Mouse (Mus musculus) gastrocnemius, postnatal 14 days (tissue): ENCODE measurements around the gene Ppm1e. TPM values are rescaled to one million over a fixed set of nuclear protein-coding genes. Genes with fewer than 3 reads are reported as not detected.
"Not testable (repeated sequence)": the region's sequence is repeated elsewhere in the genome, so short reads cannot be mapped to it uniquely, and the experiment has no call there.

Source experiments
- DNase-seq: peaks from one replicate; pipeline ENCODE4 v3.0.0; 2021; ENCODE audit warnings: mixed read lengths
- intact Hi-C: fragments of 180-260 bp; cut with DNase I; formaldehyde crosslinking; loops from one replicate; pipeline ENCODE4 v1.15.1; 2025; ENCODE audit warnings: low total_unique reads
- total RNA-seq, 2 experiments: library from RNA; stranded (reverse); gene quantifications; 2 replicates each; pipeline ENCODE4 v1.2.3; 2021

The Ppm1e gene
- total RNA-seq, 2 experiments from 2014 or later, result 0.75 to 0.76 TPM

DNA sequence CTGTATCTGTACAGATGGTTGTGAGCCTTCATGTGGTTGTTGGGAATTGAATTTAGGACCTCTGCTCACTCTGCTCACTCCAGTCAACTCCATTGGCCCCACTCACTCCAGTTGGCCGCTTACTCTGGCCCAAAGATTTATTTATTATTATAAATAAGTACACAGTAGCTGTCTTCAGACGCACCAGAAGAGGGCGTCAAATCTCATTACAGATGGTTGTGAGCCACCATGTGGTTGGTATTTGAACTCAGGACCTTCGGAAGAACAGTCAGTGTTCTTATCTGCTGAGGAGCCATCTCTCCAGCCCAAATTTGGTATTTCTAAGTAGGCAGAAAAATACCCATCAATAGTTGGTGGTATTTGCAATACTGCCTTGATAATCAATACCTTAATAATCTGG lies 97.1 kb downstream of the Ppm1e start:
- DNase-seq, intact Hi-C loops: not testable (repeated sequence)

DNA sequence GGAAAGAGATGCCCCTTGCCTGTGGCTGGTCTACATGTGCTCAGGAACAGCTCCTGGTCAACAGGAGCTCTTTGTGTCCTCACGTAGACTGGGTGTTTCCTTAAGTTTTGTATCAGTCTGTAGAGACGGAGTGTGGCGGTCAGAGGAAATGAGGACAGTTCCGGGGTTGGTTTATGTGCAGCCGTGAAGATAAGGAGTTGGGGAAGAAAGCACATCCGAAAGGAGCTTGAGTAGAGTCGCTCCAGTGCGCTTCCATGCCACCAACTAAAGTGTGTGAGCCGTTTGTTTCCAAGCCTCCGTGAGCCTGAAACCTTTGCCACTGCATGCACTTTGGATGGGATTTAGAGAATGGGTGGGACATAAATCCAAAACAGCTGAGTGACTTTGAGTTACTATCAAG lies 99.0 kb downstream of the Ppm1e start:
- no peak for DNase-seq
- intact Hi-C loops, result no loop called here

DNA sequence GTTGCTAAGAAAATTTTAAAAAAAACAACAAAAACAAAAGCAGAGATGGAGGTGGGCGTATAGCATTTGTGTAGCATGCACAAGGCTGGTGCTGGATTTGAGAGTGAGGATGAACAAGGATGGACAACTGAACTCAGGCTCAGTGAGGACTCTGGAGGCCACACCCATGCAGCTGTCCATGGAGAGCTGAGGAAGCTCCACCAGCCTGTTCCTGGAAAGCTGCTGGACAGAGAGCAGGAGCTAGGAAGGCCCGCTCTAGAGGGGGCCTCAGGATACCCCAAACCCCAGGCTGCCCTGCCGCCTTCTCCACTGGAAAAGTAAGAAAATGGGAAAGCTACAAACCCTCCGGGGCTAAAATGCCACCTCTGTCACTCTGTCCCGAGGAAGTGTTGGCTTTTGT lies 101.5 kb downstream of the Ppm1e start:
- intact Hi-C loops, result no loop called here
- no peak for DNase-seq

DNA sequence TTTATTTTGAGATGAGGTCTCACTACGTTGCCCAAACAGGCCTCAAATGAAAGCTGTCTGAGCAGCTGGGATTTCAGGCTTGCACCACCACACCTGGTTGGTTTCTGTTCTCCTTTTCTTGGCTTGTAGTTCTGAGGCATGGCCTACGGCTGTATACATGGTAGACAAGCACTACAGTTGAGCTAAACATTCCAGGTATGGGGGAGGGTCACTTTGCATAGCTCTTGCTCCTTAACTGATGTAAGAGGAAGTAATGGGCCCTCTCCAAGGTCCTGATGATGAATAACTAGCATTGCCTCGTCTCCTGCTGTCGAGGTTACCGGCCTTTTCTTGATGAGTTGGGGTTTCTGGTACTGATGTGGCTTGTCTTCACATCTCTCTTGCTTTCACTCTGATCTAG lies 104.7 kb downstream of the Ppm1e start:
- intact Hi-C loops, result no loop called here
- DNase-seq, result no peak

DNA sequence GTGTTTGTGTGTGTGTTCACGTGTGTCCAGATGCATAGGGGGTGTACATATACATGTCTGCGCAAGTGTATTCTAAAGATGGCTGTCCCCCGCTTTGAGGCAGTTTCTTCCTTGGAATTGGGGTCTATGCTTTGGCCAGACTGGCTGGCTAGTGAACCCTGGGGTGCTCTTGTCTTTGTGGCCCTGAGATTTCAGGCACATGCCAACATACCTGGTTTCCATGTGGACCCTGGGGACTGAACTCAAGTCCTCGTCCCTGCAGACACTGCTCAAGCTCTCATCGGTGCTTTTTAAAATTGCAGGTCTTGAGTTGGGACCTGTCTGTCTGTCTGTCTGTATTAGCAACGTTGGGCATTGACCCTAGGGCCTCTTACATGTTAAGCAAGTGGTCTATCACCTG lies 105.5 kb downstream of the Ppm1e start:
- DNase-seq, result no peak
- intact Hi-C loops, result loop anchor here (2.0 kb wide), 1 partner anchor 40 kb away; no protein-coding TSS in a partner anchor

DNA sequence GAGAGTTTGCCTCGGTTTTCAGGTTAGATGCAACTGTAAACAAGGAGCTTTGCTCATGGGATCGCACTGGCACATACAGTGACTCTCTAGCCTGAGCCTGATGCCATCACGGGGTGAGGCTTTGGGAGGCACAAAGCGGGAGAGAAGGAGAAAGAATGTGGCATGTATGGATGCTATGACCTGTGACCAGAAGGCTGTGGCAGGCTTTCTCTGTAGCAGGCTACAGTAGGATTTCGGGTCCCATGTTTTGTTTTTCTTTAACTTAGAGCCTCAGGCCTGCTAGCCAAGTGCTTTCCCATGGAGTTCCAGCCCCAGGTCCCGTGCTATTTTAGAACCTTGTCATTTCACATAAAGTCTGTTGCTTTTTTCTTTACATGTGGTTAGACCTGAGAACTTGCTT lies 108.7 kb downstream of the Ppm1e start:
- intact Hi-C loops, result no loop called here
- no peak for DNase-seq

DNA sequence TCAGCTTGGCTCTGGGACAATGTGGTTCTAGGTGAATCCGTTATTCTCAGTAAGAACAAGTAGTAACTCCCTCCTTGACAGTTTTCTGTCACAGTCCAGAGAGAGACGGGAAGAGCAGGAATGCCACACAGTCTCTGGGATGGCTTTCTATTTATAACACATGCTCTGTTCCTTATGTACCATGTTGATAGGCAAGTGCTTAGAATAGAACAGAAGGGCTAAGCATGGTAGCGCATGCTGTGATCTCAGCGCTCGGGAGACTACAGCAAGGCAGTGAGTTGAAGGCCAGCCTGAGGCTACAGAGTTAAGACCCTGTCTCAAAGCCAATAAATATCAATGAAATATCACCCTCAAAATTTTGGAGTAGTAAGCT lies 111.3 kb downstream of the Ppm1e start:
- no peak for DNase-seq
- intact Hi-C loops, result no loop called here

DNA sequence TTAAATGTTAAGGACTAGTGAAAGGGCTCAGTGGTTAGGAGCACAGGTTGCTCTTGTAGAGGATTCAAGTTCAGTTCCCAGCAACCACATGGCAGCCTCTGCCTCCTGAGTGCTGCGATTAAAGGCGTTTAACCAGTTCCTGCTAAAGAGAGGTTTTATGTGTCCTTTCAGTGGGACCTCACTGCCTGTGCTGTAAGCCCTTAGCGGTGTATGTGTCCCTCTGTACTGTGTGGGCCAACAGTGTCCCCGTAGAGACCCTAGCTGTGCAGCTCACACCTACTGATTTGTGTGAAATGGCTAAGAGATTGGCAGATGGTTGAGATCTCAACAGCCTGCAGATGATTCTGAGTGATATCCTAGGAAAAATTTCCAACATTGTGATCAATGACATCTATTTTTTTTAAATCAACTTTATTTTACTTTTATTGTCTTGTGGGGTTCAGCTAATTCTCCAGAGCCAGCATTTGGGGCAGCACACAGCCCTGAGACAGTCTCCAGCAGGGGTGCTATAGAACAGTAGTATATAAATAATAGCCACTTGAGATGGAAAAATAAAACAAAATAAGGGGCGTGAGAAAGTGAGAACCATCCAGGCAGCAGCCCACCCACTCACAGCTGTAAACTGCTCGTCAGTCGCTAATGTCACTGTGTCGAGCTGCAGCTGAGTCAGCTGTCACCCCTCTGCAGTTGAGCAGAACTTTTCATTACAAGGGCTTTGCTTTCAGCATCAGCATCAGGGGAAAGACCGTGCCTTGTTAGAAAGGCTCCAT lies 111.9 kb downstream of the Ppm1e start:
- intact Hi-C loops, result no loop called here

DNA sequence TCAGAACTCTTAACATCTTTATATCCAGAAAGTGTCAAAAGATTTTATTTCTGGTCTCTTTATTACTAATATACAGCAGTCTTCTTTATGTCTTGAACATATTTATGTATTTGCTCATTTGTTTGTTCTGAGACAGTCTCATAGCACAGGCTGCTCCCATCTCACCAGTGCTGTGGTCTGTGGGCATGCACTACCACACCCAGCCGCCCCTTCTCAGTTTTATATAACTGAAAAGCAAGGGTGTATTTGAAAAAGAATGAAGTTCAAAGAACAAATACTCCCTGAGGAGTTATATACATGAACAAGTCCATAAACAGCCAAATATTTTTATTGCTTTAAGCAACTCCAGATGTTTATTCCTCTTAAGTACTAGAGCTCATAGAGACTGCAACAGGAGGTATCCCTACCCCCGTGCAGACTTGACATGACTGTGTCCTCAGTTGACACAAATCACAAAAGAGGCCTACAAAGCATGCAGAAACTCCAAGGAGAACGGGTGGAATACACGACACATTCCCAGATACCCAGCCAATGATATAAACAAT lies 112.6 kb downstream of the Ppm1e start:
- DNase-seq, result no peak
- intact Hi-C loops, result no loop called here

More for the DNA sequence above, 111.9 kb downstream of the Ppm1e start:
- DNase-seq, result no peak

DNA sequence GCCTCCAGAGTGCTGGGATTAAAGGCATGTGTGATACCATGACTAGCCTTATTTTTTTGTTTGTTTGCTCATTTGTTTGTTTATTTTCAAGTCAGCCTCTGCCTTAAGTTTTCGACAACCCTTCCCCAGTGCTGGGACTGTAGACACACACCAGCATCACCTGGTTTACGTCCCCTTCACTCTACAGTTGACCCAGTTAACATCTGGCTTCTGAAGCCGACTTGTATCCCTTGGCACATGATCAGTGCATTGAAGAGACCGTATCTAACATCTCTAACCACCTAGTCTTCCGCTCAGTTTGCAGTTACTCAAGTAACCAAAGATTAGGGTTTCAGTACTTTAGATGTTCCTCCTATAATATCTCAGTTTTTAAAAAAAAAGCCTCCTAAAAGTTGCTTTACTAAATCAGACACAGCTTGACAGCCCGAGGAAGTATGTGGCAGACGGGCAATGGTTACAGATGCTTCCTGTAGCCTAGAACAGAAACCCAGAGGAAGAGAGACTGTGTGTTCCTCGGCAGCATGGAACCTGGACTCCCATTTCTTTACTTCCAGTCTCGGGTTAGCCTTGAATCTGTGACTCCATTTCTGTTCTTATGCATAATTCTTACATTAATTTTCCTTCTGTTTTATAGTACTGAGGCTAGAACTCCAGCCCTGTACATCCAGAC lies 113.5 kb downstream of the Ppm1e start:
- intact Hi-C loops, result no loop called here
- no peak for DNase-seq

DNA sequence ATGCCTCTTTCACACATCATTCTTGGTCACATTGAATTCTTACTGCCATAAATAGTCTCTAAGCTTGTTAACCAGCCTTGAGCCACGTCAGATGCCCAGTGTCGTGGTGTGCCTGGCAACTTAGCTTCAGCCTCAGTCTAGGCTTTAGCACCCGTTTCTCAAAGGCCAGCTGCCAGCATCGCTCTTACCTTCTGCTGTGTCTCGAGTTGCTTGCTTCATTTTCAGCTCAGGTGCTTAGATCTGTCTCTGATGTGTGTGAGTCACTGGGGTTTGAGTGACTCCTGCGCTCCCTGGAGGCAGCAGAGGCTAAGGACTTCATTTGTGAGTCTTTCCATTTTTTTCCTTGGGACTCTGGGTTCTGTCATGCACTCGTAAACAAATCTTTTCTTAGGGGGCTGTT lies 117.6 kb downstream of the Ppm1e start:
- intact Hi-C loops, result no loop called here
- no peak for DNase-seq

DNA sequence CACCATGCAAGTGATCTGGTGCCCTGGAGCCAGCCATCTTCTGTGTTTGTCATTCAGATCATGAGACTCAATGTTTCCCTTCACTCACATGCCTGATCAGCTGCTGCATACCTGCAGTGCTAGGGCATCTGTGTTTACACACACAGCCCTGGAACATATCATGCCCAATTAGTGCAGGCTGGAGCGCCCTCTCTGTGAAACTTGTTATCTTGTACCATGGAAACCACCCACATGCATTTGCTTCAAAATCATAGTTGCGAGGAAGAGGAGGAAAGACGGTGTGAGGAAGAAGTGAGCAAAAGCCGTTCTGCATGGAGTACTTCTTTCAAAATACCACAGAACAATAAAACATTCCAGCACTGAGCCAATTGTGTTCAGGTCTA lies 118.0 kb downstream of the Ppm1e start:
- intact Hi-C loops, result no loop called here
- DNase-seq, result no peak

DNA sequence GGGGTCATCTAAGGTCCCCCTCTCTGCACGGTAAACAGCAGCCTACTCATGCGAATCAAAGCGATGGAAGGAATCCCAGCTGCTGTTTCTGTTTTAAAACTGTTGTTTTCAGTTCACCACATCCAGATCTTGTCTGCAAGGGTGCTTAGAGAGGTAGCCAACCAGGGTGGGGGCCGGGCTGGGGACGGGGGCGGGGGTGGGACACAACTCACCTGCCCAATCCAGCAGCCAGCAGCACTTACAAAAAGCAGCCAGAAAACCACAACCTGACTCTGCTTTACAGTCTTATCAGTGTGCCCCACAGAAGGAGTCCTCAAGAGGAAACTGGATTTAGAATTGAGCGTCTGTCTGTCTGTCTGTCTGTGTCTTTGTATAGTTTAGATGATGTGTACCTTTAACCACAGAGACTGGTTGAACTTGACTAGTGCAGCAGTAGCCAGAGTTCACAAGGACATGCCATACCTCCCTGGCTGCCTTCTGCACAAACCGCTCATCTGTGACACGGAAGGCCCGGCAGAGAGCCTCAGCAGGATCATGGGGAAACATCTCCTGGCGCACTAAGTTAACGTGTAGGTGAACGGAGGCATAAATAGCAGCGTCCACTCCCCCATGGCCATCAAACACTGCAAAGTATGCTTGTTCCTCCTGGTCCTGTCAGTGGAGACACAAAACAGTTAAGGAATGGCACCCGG lies 118.5 kb downstream of the Ppm1e start:
- no peak for DNase-seq
- intact Hi-C loops, result no loop called here

DNA sequence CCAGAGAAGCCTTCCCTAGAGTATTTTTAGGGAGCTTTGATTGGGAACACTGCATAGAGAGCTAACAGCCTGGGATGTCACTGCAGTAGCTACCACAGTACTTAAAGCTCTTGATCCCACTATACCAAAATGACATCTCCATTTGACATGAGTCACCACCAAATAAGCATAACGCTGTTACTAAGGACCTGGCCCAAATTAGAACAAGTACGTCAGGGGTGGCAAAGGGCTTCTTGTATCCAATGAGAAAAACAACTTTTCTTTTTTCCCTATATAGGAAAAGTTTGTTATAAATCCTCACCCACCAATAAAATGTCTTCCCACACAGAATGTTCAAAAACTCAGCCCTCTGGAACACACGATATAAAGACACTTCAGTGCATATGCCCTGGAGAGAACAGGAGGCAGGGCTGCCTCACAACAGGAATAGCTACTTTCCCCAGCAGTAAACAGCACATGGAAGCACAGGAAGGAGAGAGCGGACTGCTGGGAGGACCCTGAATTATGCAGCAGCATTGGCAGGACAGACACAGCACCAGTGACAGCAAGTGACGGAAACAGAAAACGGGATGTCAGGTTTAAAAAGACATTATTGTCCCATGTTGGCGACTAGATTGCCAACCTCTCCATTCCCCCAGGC lies 119.8 kb downstream of the Ppm1e start:
- no peak for DNase-seq
- intact Hi-C loops, result no loop called here

DNA sequence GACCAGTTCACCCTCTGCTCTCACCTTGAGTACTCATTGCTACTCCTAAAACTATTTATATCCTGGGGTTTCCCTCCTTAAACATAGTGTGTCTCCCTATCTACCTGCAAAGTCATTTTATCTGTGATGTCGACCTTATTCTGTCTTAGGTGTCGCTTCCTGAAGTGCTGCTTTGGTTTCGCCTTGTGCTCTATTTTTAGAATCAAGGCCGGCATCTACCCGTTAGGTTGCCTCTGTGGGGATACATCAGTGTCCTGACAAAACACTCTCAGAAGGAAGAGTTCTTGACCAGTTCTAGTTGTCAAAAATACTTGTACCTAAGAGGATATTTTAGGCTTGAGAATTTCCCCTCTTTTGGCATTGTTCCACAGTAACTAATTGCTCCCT lies 123.3 kb downstream of the Ppm1e start:
- intact Hi-C loops, result no loop called here
- no peak for DNase-seq

DNA sequence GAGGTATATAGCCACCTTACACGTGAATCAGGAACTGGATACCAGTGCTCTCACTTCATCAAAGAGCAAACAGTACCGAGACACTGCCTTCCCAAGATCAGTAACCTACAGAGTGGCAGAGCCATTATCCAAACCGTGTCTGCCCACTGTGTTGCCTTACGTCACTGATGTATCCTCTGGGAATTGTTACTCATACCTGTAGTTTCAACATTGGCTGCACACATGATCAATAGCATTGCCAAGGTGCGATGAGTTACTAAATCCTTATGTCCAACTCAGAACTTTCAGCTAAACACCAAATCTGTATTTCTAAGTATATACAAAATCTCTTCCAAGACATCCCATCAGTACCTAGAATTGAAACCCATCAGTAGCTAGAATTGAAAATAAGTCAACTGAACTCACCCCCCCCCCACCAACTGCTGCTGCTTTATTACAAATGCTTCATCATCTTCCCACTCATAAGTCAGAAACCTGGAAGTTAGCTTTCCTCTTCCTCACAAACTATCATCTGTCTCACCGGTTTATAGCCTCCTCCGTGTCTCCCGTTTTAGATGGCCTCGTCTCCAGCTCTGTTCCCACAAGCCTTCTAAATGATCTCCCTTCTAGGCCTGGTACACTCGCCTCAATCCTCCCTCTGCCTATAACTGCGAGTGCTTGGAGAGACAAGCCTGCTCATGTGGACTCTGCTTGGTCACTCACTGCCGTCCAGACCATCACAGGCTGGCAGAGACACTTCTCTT lies 123.9 kb downstream of the Ppm1e start:
- intact Hi-C loops, result no loop called here
- no peak for DNase-seq

DNA sequence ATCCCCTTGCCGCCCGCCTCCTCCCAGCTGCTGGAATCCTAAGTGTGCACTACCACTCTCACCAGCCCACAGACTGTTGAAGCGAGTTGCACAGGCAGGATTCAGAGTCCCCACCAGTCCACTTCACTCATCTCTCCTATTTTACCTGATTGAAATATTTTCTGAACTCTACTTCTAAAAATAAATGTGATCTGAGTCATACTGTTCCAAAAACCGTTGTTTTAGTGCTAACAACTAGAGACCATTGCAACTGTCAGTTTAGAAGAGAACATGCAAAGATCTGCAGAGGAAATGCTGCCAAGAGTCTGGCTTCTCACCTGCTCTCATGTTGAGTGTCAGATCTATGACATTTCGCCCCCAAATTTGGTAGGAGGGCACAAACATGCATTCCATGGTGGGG lies 125.4 kb downstream of the Ppm1e start:
- intact Hi-C loops, result no loop called here
- DNase-seq, result no peak

DNA sequence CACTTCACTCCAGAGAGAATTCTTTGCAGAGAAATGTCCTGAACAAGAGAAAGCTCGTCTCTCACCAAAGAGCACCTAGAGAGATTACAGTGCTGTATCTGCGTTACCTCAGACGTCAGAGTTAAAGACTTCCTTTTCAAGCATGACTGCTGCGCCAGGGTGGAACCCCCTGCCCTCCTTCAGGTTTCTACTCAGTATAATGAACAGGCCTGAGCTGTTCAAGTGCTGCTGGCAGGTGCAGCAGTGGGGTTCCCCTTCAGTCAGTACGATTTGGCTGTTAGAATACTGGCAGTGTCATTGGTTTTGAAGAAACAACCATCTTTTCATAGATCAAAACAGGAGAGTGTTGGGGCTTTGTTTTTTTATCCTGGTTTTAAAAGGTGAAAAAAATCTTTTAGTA lies 131.8 kb downstream of the Ppm1e start:
- no peak for DNase-seq
- intact Hi-C loops, result no loop called here

DNA sequence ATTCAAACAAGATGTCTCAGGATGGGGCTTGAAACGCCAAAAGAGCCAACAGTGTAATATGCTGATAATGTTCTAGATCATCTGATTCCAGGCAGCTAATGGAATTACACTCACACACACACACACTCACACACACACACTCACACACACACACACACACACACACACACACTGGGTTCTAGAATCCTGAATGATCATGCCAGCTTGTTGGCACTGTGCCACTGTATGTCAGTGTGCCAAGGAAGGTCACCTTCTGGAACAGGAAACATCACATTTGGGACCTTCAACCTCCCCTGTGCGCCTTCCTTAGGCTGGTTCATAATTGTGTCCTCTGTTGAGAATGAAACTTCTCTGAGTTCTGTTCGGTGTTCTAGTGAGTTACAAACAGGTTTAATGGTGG lies 136.1 kb downstream of the Ppm1e start:
- no peak for DNase-seq
- intact Hi-C loops, result no loop called here
